Comparison of ENCODE assay signal across 33 mouse cellular contexts in the genomic region with DNA sequence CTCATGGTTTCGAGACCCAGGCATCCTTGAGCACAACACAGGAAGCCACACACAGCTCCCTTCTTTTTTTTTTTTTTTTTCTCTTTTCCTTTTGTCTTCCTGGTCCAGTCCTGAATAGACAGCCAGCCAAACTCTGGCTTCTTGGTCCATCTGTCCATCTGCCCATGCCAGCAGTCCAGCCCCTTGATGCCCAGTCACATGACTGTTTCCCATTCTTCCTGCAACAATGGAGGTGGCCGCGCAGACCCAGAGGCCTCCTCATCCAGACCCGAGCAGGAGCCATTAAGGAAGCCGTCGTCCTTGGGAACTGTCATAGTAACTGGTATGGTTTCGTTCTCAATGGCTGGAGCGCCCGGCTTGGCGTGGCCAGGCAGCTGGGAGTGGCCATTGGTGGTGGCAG. TPM values are rescaled to one million over a fixed set of nuclear protein-coding genes. Genes with fewer than 3 reads are reported as not detected.
"Had no signal": no experiment of that assay in that cellular context is flagged by ENCODE, and none has a peak within 500 bp of the region (broad histone marks: within the 10 kb centered on the region; RNA-seq: fewer than 3 reads in every experiment).

No protein-coding gene starts in this region.

- H3K4me1 ChIP-seq: liver, embryonic 12.5 days; liver, embryonic 15.5 days had no signal

- H3K36me3 ChIP-seq: liver, embryonic 15.5 days; midbrain, embryonic 15.5 days had no signal

- H3K27ac ChIP-seq: limb, embryonic 12.5 days; limb, embryonic 13.5 days; liver, embryonic 12.5 days; liver, embryonic 13.5 days; liver, embryonic 14.5 days; liver, embryonic 15.5 days; lung, embryonic 15.5 days; macrophage; midbrain, embryonic 10.5 days; midbrain, embryonic 12.5 days; midbrain, embryonic 13.5 days; midbrain, embryonic 15.5 days; neural tube, embryonic 12.5 days; neural tube, embryonic 13.5 days had no signal

- H3K27me3 ChIP-seq: midbrain, embryonic 15.5 days had no signal

- DNase-seq: left cerebral cortex, postnatal 4 days; liver; liver, embryonic 13.5 days; liver, postnatal 0 days; lung, adult 18-20 months; lung, adult 2 months; lung, embryonic 14.5 days; lung, postnatal 10 days; lung, postnatal 14 days; lung, postnatal 36 days; lung, postnatal 4 days; midbrain, embryonic 14.5 days had no signal

- H3K9ac ChIP-seq: limb, embryonic 12.5 days; limb, embryonic 13.5 days; liver, embryonic 12.5 days; liver, embryonic 13.5 days; liver, embryonic 14.5 days; liver, embryonic 15.5 days; liver, postnatal 0 days; lung, embryonic 14.5 days; lung, embryonic 15.5 days; midbrain, embryonic 12.5 days; midbrain, embryonic 13.5 days; midbrain, embryonic 15.5 days; neural tube, embryonic 12.5 days; neural tube, embryonic 13.5 days had no signal

- H3K9me3 ChIP-seq: limb, embryonic 12.5 days; limb, embryonic 13.5 days; liver, embryonic 12.5 days; liver, embryonic 13.5 days; liver, embryonic 15.5 days; lung, embryonic 15.5 days; megakaryocyte, embryonic 14.5 days; midbrain, embryonic 10.5 days; midbrain, embryonic 12.5 days; midbrain, embryonic 13.5 days; midbrain, embryonic 15.5 days; neural tube, embryonic 12.5 days; neural tube, embryonic 13.5 days had no signal

- H3K4me2 ChIP-seq: limb, embryonic 12.5 days; limb, embryonic 13.5 days; liver, embryonic 11.5 days; liver, embryonic 12.5 days; liver, embryonic 13.5 days; liver, embryonic 15.5 days; lung, embryonic 14.5 days; lung, embryonic 15.5 days; midbrain, embryonic 11.5 days; midbrain, embryonic 12.5 days; midbrain, embryonic 13.5 days; midbrain, embryonic 15.5 days; neural tube, embryonic 12.5 days; neural tube, embryonic 13.5 days had no signal

- ATAC-seq: liver, embryonic 12.5 days; liver, postnatal 0 days; lung, postnatal 0 days; midbrain, embryonic 13.5 days; midbrain, embryonic 15.5 days; midbrain, embryonic 16.5 days had no signal

- H3K4me3 ChIP-seq: limb, embryonic 12.5 days; limb, embryonic 13.5 days; liver, embryonic 12.5 days; liver, embryonic 13.5 days; liver, embryonic 15.5 days; lung, embryonic 15.5 days; megakaryocyte, embryonic 14.5 days; midbrain, embryonic 10.5 days; midbrain, embryonic 12.5 days; midbrain, embryonic 13.5 days; midbrain, embryonic 15.5 days; myocyte; neural tube, embryonic 12.5 days; neural tube, embryonic 13.5 days had no signal

RNA-seq across cellular contexts. Expression of a gene that starts 19.6 kb away (rescaled TPM):
- polyA plus RNA-seq: liver, adult 2 months; macrophage; midbrain, embryonic 13.5 days; midbrain, postnatal 0 days had no signal
